Mouse (Mus musculus): ENCODE measurements around the gene Sft2d1. TPM values are rescaled to one million over a fixed set of nuclear protein-coding genes. Genes with fewer than 3 reads are reported as not detected.

Gene Sft2d1
- polyA plus RNA-seq, 1 experiment, result 117 TPM

- H3K27ac ChIP-seq (ENCODE audit: control insufficient read depth, insufficient read depth, low read length), result no peak overlapping the region
- H3K4me1 ChIP-seq (replicated peaks; ENCODE audit: control insufficient read depth, insufficient read depth, low read length), result peaks cover 16% of the 10 kb centered on the region
- TF ChIP-seq POLR2A (IDR thresholded peaks at IDR 0.05; ENCODE audit: control insufficient read depth, extremely low read depth, insufficient read depth, low read length, poor library complexity) (no peak), CTCF (IDR thresholded peaks at IDR 0.05; ENCODE audit: borderline replicate concordance, control insufficient read depth, extremely low read depth, insufficient read depth, low read length, poor library complexity) (no peak)
- peak; percentile 13 for DNase-seq
- no peaks in the 10 kb centered on the region for H3K36me3 ChIP-seq (ENCODE audit: control insufficient read depth, insufficient read depth, low read length)
- peaks cover 16% of the 10 kb centered on the region; the same call in 1 of the 2 replicates for H3K27me3 ChIP-seq (ENCODE audit: control insufficient read depth, insufficient read depth, low read length)
- H3K4me3 ChIP-seq (ENCODE audit: control insufficient read depth, insufficient read depth, low read length), result peak overlapping the region; percentile 28
- 1% methylated on average over 89 of the region's 92 CpGs for WGBS
These were observed 29.8 kb downstream of the Sft2d1 start for GRCm38 (mm10) chr17:8340407-8341359.

- WGBS, result 37% methylated on average over 46 of the region's 46 CpGs
- Histone ChIP-seq H3K27me3 (ENCODE audit: control insufficient read depth, insufficient read depth, low read length) (peaks cover 16% of the 10 kb centered on the region; the same call in 1 of the 2 replicates), H3K27ac (ENCODE audit: control insufficient read depth, insufficient read depth, low read length) (no peak overlapping the region), H3K4me1 (replicated peaks; ENCODE audit: control insufficient read depth, insufficient read depth, low read length) (peaks cover 16% of the 10 kb centered on the region), H3K4me3 (ENCODE audit: control insufficient read depth, insufficient read depth, low read length) (peak overlapping the region; percentile 28), H3K36me3 (ENCODE audit: control insufficient read depth, insufficient read depth, low read length) (no peaks in the 10 kb centered on the region)
- TF ChIP-seq CTCF (IDR thresholded peaks at IDR 0.05; ENCODE audit: borderline replicate concordance, control insufficient read depth, extremely low read depth, insufficient read depth, low read length, poor library complexity), result no peak
- no peak for TF ChIP-seq POLR2A (IDR thresholded peaks at IDR 0.05; ENCODE audit: control insufficient read depth, extremely low read depth, insufficient read depth, low read length, poor library complexity)
- DNase-seq, result no peak
These were observed 30.6 kb downstream of the Sft2d1 start for GRCm38 (mm10) chr17:8341360-8341963.

DNA sequence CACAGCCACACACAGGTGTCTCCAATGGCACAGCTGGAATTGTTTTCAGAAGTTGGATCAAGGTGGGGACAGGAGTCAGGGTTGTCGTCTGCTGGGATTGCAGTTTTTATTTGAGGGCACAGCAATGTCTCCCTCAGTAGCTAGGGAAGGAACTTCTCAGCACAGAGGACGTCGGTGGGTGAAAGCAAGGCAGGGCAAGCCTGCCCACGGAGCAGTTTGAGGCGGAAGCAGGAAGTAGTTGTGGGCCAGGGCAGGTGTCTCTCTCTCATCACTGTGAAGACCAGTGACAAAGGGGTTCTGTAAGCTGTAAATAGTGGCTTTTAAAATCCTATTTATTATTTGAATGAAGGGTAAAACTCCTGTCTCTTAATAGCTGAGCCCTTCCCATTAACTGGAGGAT is 31.8 kb downstream of the Sft2d1 start:
- TF ChIP-seq CTCF (IDR thresholded peaks at IDR 0.05; ENCODE audit: borderline replicate concordance, control insufficient read depth, extremely low read depth, insufficient read depth, low read length, poor library complexity) (no peak), POLR2A (IDR thresholded peaks at IDR 0.05; ENCODE audit: control insufficient read depth, extremely low read depth, insufficient read depth, low read length, poor library complexity) (no peak)
- peak; percentile 37 for DNase-seq
- Histone ChIP-seq H3K4me1 (replicated peaks; ENCODE audit: control insufficient read depth, insufficient read depth, low read length) (peaks cover 16% of the 10 kb centered on the region), H3K27me3 (ENCODE audit: control insufficient read depth, insufficient read depth, low read length) (peaks cover 16% of the 10 kb centered on the region; the same call in 1 of the 2 replicates), H3K4me3 (ENCODE audit: control insufficient read depth, insufficient read depth, low read length) (no peak overlapping the region), H3K27ac (ENCODE audit: control insufficient read depth, insufficient read depth, low read length) (no peak overlapping the region), H3K36me3 (ENCODE audit: control insufficient read depth, insufficient read depth, low read length) (no peaks in the 10 kb centered on the region)
- 6% methylated on average over 5 of the region's 5 CpGs for WGBS

GRCm38 (mm10) chr17:8343416-8343815 is 32.5 kb downstream of the Sft2d1 start:
- H3K27me3 ChIP-seq (ENCODE audit: control insufficient read depth, insufficient read depth, low read length), result peaks cover 16% of the 10 kb centered on the region; the same call in 1 of the 2 replicates
- peaks cover 16% of the 10 kb centered on the region for H3K4me1 ChIP-seq (replicated peaks; ENCODE audit: control insufficient read depth, insufficient read depth, low read length)
- TF ChIP-seq POLR2A (IDR thresholded peaks at IDR 0.05; ENCODE audit: control insufficient read depth, extremely low read depth, insufficient read depth, low read length, poor library complexity), result no peak
- TF ChIP-seq CTCF (IDR thresholded peaks at IDR 0.05; ENCODE audit: borderline replicate concordance, control insufficient read depth, extremely low read depth, insufficient read depth, low read length, poor library complexity), result no peak
- no peaks in the 10 kb centered on the region for H3K36me3 ChIP-seq (ENCODE audit: control insufficient read depth, insufficient read depth, low read length)
- WGBS, result 95% methylated on average over 6 of the region's 6 CpGs
- no peak overlapping the region for H3K27ac ChIP-seq (ENCODE audit: control insufficient read depth, insufficient read depth, low read length)
- no peak overlapping the region for H3K4me3 ChIP-seq (ENCODE audit: control insufficient read depth, insufficient read depth, low read length)
- DNase-seq, result no peak

GRCm38 (mm10) chr17:8347765-8348285 is 36.9 kb downstream of the Sft2d1 start:
- DNase-seq, result no peak
- Histone ChIP-seq H3K27ac (ENCODE audit: control insufficient read depth, insufficient read depth, low read length) (no peak overlapping the region), H3K4me3 (ENCODE audit: control insufficient read depth, insufficient read depth, low read length) (no peak overlapping the region), H3K27me3 (ENCODE audit: control insufficient read depth, insufficient read depth, low read length) (no peaks in the 10 kb centered on the region), H3K36me3 (ENCODE audit: control insufficient read depth, insufficient read depth, low read length) (no peaks in the 10 kb centered on the region), H3K4me1 (replicated peaks; ENCODE audit: control insufficient read depth, insufficient read depth, low read length) (no peaks in the 10 kb centered on the region)
- WGBS, result 84% methylated on average over 5 of the region's 5 CpGs
- TF ChIP-seq CTCF (IDR thresholded peaks at IDR 0.05; ENCODE audit: borderline replicate concordance, control insufficient read depth, extremely low read depth, insufficient read depth, low read length, poor library complexity) (no peak), POLR2A (IDR thresholded peaks at IDR 0.05; ENCODE audit: control insufficient read depth, extremely low read depth, insufficient read depth, low read length, poor library complexity) (no peak)

GRCm38 (mm10) chr17:8348941-8349340 is 38.0 kb downstream of the Sft2d1 start:
- DNase-seq, result no peak
- no peak for TF ChIP-seq POLR2A (IDR thresholded peaks at IDR 0.05; ENCODE audit: control insufficient read depth, extremely low read depth, insufficient read depth, low read length, poor library complexity)
- no peak for TF ChIP-seq CTCF (IDR thresholded peaks at IDR 0.05; ENCODE audit: borderline replicate concordance, control insufficient read depth, extremely low read depth, insufficient read depth, low read length, poor library complexity)
- 94% methylated on average over 4 of the region's 4 CpGs for WGBS
- H3K4me3 ChIP-seq (ENCODE audit: control insufficient read depth, insufficient read depth, low read length), result no peak overlapping the region
- no peaks in the 10 kb centered on the region for H3K36me3 ChIP-seq (ENCODE audit: control insufficient read depth, insufficient read depth, low read length)
- no peaks in the 10 kb centered on the region for H3K4me1 ChIP-seq (replicated peaks; ENCODE audit: control insufficient read depth, insufficient read depth, low read length)
- H3K27ac ChIP-seq (ENCODE audit: control insufficient read depth, insufficient read depth, low read length), result no peak overlapping the region
- H3K27me3 ChIP-seq (ENCODE audit: control insufficient read depth, insufficient read depth, low read length), result no peaks in the 10 kb centered on the region

Measured in thymus, adult 2 months (tissue).